Mouse (Mus musculus) cerebral cortex, adult 2 months (tissue): ENCODE data around the gene Plekha1.

Experiments used
- WGBS: fragments of 180-500 bp; shearing (Covaris S2); methylation state at CpG from one replicate; pipeline ENCODE4 v1.1.7; 2018; 5-methylcytosine and 5-hydroxymethylcytosine counted together

Plekha1 gene

GRCm38 (mm10) chr7:130865613-130866591 is at the start of gene Plekha1:
Gene Plekha1 (plus strand): TSS chr7:130865756.
- WGBS: under 1% methylated on average over 113 of the region's 114 CpGs

GRCm38 (mm10) chr7:130816243-130816642 is 49.3 kb upstream of the Plekha1 start:
- WGBS: 65% methylated on average over 7 of the region's 7 CpGs

- WGBS: 66% methylated on average over 5 of the region's 5 CpGs
These were observed 46.7 kb upstream of the Plekha1 start for GRCm38 (mm10) chr7:130818813-130819212.

GRCm38 (mm10) chr7:130819624-130820023 is 45.9 kb upstream of the Plekha1 start:
- WGBS: 45% methylated on average over 10 of the region's 10 CpGs

- 81% methylated on average over 9 of the region's 9 CpGs for WGBS
These were observed 41.6 kb upstream of the Plekha1 start for GRCm38 (mm10) chr7:130823992-130824391.

GRCm38 (mm10) chr7:130826343-130826742 is 39.2 kb upstream of the Plekha1 start:
- 85% methylated on average over 3 of the region's 3 CpGs for WGBS

GRCm38 (mm10) chr7:130827431-130827830 is 38.1 kb upstream of the Plekha1 start:
- WGBS: 45% methylated on average over 3 of the region's 3 CpGs

- WGBS: 91% methylated on average over 9 of the region's 9 CpGs
These were observed 37.6 kb upstream of the Plekha1 start for GRCm38 (mm10) chr7:130827844-130828403.

GRCm38 (mm10) chr7:130828475-130828874 is 37.1 kb upstream of the Plekha1 start:
- 92% methylated on average over 10 of the region's 10 CpGs for WGBS

- 98% methylated on average over 5 of the region's 5 CpGs for WGBS
These were observed 34.0 kb upstream of the Plekha1 start for GRCm38 (mm10) chr7:130831586-130831985.

- 30% methylated on average over 21 of the region's 21 CpGs for WGBS
These were observed 31.3 kb upstream of the Plekha1 start for GRCm38 (mm10) chr7:130834299-130834698.

GRCm38 (mm10) chr7:130834958-130835861 is 30.3 kb upstream of the Plekha1 start:
- 24% methylated on average over 18 of the region's 18 CpGs for WGBS

- WGBS: 90% methylated on average over 9 of the region's 9 CpGs
These were observed 29.5 kb upstream of the Plekha1 start for GRCm38 (mm10) chr7:130836066-130836465.

GRCm38 (mm10) chr7:130837941-130838657 is 27.5 kb upstream of the Plekha1 start:
- 46% methylated on average over 12 of the region's 12 CpGs for WGBS

- 67% methylated on average over 3 of the region's 3 CpGs for WGBS
These were observed 26.9 kb upstream of the Plekha1 start for GRCm38 (mm10) chr7:130838658-130839025.

GRCm38 (mm10) chr7:130839380-130840100 is 26.0 kb upstream of the Plekha1 start:
- 97% methylated on average over 12 of the region's 12 CpGs for WGBS

- WGBS: 74% methylated on average over 17 of the region's 17 CpGs
These were observed 18.3 kb upstream of the Plekha1 start for GRCm38 (mm10) chr7:130847164-130847718.

- WGBS: 89% methylated on average over 4 of the region's 4 CpGs
These were observed 10.8 kb upstream of the Plekha1 start for GRCm38 (mm10) chr7:130854684-130855292.

GRCm38 (mm10) chr7:130855681-130856080 is 9.9 kb upstream of the Plekha1 start:
- WGBS: 29% methylated on average over 3 of the region's 3 CpGs

GRCm38 (mm10) chr7:130857973-130858372 is 7.6 kb upstream of the Plekha1 start:
- WGBS: 75% methylated on average over 6 of the region's 6 CpGs
